Mouse (Mus musculus): Measurements from ENCODE around the gene Dlgap1.

GRCm38 (mm10) chr17:70302656-70303055 lies 333.8 kb downstream of the Dlgap1 start:
- no peak for TF ChIP-seq POLR2A (IDR thresholded peaks at IDR 0.05; ENCODE audit: insufficient read depth, low read depth, low read length)
- TF ChIP-seq CTCF (IDR thresholded peaks at IDR 0.05): no peak

All from heart, adult 2 months (tissue).